Mouse (Mus musculus) cerebellum, adult 11-12 months (tissue): ENCODE data around the gene Zbtb22.
"Not testable (repeated sequence)": the region's sequence is repeated elsewhere in the genome, so short reads cannot be mapped to it uniquely, and the experiment has no call there.

ENCODE experiments used
- DNase-seq: peaks from one replicate; pipeline ENCODE4 v3.0.0; 2022

Zbtb22 gene

DNA sequence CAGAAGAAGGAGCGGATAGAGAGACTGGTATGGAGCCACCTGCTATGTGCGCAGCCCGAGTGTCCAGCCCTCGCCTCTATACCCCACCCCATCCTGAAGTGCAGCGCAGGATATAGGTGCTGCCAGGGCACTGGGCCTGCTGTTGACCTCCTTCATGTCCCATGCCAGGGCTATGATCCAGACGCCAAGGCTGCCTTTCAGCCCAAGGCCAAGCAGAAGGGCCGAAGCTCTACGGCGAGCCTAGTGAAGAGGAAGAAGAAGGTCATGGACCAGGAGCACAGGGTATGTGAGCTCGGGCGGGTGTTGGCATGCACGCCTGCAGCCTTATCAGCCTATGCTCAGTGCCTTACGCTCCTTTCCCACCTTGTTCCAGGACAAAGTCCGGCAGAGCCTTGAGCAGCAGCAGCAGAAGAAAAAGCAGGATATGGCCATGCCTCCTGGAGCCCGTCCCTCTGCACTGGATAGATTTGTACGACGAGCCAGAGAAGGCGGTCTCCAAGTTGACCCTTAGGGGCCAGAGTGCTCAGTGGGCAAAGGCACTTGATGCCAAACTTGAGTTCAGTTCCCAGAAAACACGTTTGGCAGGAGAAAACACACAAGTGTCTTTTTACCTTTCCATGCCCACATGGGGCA, 33.3 kb downstream of the Zbtb22 start:
- peak; percentile 30 for DNase-seq

- DNase-seq, result no peak
Observed at GRCm38 (mm10) chr17:33950131-33950625, 34.5 kb downstream of the Zbtb22 start.

DNA sequence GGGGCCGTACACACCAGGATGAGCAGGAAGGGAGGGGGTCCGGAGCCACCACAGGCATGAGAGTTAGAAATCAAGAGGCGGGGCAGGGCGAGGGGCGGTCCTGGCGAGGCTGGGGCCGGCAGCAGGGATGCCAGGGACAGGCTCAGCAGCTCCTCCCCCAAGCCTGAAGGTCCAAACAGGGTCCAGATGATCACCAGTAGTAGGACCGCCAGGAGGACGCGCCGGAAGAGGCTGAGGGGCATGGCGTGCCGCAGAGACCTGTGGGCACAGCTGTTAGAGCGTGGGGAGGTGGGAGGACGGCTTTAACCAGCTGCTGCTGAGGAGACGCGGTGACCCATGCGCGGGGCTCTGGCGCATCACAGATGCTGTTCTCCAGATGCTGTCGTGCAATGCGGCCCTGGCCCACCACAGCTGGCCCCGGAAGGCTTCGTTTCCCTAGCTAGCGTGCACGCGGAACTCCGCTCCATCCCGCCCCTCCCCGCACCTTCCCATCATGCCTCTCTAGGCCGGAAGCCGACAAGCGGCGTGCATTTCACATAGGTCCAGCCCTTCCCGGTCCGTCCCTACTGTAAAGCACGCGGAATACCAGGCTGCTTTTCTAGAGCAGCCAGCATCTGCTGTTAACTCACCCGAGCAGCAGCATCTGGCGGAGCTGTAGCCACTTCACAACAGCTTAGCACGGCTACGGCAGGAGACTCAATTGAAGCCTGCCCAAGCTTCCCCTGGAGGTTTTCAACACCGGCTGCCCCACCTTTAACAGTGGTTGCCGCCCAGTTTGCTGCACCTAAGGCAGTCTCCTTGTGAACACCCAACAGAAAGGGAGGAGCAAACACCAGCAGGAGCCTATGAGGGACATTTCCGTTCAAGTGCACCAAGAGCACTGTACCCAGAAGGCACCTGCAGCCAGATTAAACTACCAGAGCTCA, 35.6 kb downstream of the Zbtb22 start, which contains the start of gene B3galt4:
B3galt4 (minus strand) TSS at position 468 of the 926 bp plus-strand sequence.
- DNase-seq, result peak; percentile 73

DNA sequence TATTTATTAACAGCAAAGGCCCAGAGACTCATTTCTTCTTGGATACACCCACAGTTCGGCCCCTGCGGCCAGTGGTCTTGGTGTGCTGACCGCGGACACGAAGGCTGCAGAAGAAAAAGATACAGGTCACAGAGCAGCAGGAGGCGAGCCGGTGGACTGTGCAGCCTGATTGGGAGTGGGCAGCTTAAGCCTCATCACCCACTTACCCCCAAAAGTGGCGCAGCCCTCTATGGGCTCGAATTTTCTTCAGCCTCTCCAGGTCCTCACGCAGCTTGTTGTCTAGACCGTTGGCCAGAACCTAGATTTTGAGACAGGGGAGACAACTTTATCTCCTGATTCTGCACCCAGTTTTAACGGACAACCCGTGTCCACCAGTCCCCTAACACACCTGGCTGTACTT, 36.3 kb downstream of the Zbtb22 start:
- not testable (repeated sequence) for DNase-seq

DNA sequence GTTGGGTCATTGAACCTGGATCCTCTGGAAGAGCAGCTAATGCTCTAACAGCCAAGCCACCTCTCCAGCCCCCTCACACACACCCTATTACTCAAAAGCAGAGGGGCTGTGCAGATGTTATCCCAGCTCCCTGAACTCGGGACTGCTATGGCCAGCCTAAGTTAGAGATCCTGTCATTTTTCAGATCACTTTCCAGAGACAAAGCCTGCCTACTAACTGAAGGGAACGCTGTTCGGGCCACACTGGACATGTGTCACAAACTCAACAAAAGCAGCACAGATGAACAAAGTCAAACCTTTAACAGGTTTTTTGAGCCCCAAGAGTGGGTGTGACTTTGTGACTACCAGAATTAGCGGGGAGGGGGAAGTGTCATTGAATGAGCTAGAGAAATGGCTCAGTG, 37.2 kb downstream of the Zbtb22 start:
- no peak for DNase-seq

DNA sequence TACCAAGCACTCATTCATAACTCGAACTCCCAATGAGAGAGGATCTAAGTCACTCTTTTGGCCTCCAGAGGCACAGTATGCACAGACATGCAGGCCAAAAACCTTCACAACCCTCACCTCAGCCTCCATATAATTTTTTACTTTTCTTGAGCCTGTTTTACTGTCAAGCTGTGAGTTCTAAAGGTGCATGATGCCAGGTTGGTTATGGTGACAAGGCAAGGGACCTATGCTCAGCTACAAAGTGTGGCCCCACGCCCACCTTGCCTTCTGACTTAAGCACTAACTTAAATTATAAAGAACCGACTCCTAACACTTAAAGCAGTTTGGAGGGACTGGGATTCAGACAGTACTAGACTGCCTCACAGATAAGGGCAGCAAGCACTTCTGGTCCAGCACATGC, 37.6 kb downstream of the Zbtb22 start:
- DNase-seq, result no peak

- DNase-seq, result no peak
Observed at GRCm38 (mm10) chr17:33953961-33954565, 38.4 kb downstream of the Zbtb22 start.

DNA sequence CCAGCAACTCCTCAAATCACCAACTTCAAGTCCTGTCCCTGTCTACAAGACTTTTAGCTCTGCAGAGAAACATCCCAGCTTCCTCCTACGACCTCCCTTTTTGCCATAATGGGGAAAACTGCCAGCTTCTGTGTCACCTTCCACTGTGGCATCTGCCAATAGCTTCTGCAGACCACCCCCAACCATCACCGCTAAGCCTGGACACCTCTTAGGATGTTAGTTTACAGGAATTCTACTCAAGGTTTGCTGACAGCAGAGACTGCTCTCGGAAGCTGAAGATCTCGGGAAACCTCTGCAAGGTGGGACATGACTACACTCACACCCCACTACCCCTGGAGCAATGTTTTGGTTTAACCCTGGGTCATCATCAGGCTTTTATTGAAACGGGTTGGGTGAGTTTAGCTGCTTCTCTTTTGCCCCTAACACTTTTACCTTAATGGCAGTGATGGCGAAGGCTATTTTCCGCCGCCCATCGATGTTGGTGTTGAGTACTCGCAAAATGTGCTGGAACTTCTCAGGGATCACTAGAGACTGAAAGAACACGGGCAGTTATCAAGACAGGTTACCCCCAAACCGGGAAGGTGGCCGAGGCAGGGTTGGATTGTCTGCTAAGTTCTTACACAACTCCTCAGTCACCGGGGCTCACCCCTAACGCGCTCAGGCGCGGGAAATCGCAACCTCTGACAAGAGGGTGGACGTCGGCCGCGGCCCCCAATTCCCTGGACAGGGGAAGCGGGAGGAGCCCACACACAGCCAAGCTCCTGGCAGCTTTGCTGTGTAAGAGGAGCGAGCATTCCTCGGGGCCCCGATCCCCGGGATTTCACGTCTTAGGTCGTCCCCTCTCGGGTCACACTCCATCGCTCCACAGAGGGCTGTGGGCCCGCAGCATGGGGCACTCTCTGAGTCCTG, 39.2 kb downstream of the Zbtb22 start:
- no peak for DNase-seq

DNA sequence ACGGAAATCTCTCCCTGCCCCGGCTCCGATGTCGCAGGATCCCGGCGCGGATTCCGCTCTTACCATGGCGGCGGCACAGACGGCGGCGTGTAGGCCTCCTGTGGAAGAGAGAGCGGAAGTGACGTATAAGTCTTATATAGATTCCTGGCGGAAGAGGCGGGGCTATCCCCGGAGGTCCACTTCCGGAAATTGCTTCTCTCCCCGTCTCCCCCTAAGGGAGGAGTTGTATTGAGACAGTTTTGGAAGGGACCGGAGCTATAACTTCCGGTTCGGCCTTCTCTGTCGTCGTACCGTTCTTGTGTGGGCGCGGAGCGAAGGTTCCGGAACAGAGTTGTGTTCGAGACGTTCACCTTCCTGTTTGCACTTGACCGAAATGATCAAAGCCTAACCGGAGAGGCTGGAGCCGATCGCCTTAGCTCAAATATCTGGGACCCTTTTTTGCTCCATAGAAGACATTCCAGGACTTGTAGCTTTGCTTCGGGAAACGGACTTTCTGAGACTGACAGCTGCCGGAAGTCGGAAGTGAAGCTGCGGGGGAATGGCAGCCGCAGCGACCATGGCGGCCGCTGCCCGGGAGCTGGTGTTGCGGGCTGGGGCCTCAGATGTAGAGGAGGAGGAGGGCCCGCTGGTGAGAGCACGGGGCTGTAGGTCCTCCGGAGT, 40.0 kb downstream of the Zbtb22 start, which contains the start of the genes Vps52 and Rps18:
Vps52 (plus strand) TSS at position 258 of the 660 bp plus-strand sequence.
Rps18 (minus strand) TSS at position 447 of the 660 bp plus-strand sequence.
- peak; percentile 98 for DNase-seq

DNA sequence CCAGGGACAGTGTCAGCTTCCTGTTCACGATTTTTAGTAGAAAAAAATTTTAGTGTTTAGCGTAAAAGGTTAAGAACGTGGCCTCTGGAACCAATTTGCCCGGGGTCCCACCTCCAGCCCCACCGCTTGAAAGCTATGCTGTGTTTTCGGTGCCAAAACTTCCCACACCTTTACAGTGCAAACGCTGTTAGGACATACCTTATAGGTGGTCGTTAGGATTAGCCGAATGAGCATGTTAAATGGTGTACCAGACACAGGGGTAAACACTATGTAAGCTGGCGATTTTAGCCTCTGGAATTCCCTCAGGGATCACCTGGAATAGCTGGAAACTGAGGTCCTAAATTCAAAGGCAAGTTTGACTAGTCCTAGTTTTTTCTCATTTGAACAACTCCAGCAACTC, 40.6 kb downstream of the Zbtb22 start:
- DNase-seq, result no peak

GRCm38 (mm10) chr17:33957493-33957892, 41.8 kb downstream of the Zbtb22 start:
- no peak for DNase-seq

DNA sequence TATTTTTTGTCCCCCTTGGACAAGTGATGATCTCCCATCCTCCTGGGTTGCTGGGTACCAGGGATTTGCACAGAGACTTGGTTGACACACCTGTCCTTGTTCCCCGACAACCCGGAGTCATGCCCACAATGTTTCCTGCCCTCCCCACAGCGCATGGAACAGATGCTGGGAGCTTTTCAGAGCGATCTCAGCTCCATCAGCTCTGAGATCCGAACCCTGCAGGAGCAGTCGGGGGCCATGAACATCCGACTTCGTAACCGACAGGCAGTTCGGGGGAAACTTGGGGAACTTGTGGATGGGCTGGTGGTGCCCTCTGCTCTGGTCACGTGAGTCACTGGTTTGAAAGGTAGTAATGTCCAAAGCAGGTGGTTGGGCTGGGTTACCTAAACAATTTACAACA, 42.7 kb downstream of the Zbtb22 start:
- no peak for DNase-seq

- DNase-seq, result no peak
Observed at GRCm38 (mm10) chr17:33959135-33959534, 43.4 kb downstream of the Zbtb22 start.

DNA sequence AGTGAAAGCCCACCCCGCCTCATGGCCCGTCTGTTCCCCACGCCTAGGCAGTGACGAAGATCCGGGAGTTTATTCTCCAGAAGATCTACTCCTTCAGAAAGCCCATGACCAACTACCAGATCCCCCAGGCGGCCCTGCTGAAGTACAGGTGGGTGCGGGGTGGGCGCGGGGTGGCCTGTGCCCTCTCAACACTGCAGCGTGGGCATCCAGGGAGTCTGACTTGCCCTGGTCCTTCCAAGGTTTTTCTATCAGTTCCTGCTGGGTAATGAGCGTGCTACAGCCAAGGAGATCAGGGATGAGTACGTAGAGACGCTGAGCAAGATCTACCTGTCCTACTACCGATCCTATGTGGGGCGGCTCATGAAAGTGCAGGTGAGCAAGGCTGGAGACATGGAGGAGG, 44.2 kb downstream of the Zbtb22 start:
- no peak for DNase-seq

- DNase-seq, result no peak
Observed at GRCm38 (mm10) chr17:33962876-33963275, 47.2 kb downstream of the Zbtb22 start.

DNA sequence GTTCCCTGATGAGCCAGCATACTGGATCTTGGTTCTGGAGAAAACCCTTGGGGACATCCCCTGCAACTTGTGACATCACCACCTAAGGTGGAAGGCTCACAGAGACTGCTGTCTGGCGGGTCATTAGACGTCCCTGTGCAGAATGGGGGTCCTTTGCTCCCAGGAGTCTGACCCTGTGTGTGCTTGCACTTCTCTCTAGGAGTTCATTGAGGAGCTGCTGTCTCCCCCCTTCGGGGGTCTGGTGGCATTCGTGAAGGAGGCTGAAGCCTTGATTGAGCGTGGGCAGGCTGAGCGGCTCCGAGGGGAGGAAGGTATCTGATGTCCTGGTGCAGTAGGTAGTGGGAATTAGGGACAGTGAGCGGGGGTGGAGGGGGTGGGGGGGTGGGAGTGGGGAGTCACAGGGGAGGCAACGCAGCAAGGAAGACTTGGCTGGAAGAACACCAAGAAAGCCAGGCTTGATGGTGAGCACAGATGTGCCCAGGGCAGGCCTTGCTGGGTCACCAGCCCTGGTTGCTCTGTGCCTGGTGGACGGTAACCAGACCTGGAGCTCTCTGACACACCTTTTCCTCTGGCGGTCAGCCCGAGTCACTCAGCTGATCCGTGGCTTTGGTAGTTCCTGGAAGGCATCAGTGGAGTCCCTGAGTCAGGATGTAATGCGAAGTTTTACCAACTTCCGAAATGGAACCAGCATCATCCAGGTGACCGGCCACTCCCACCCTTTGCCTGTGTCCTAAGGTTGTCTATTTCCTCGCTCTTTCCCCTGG, 49.6 kb downstream of the Zbtb22 start:
- DNase-seq, result no peak

DNA sequence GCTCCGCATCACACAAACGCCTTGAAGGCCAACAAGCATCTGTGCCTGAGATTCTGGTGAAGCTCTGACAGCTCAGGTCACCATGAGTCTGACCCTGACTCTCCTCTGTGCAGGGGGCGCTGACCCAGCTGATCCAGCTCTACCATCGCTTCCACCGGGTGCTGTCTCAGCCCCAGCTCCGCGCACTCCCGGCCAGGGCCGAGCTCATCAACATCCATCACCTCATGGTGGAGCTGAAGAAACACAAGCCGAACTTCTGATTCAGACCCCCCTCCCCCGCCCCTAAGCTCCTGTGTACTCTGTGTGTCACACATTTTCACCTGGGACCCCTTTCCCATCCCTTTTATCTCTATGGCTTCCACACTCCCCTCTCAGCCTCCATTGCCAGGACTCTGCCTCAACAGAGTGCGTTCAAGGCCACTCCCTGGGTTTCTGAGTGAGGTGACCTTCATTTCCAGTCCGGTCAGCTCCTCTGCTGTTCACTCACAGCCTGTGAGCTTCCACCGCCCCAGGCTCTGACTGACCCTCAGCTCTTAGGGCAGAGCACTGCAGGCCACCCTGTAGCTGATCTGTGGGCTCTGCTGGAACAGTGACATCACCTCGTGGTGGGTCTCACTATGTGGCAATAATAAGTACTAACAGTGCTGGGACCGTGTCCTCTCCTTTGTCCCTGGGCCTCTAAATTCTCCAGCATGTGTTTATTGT, 50.3 kb downstream of the Zbtb22 start:
- no peak for DNase-seq

DNA sequence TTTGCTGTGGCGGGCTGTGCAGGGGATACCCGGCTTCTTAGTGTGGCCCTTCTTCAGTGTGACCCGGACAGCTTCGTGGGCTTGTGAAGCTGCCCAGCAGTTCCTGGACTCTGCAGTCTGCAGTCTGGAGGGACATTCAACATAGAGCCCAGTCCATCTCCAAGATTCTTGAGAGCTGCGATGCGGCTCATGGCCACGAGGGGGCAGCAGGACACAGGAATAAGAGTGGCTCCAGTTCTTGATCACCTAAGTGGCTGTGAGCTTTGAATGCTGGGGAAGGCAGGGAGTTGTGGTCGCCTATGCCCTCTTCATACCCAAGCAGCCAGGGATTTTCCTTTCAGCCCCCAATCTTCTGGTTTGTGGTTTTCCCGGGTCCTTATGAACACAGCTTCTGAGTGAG, 52.8 kb downstream of the Zbtb22 start:
- peak; percentile 65 for DNase-seq
